Mouse (Mus musculus) embryonic stem cell, embryonic (primary cell): ENCODE measurements around the gene Fam234b.

Experiments used
- CTCF ChIA-PET, 4 experiments: fragments of 300-600 bp in 2 of 4; fragments of 350-600 bp in 2 of 4; sonication (Branson Sonifier 250); formaldehyde crosslinking; loops; one replicate each; lab custom pipeline; 2022; ENCODE audit warnings: inconsistent platforms in 2 of 4; lab: Charles Lee
- POLR2A ChIA-PET, 4 experiments: fragments of 300-600 bp in 2 of 4; fragments of 350-600 bp in 2 of 4; sonication (Branson Sonifier 250); formaldehyde crosslinking; loops; one replicate each; lab custom pipeline; 2022; ENCODE audit warnings: antibody characterized with exemption in 4 of 4, inconsistent platforms in 1 of 4; lab: Charles Lee

The Fam234b gene

GRCm38 (mm10) chr6:135168471-135168870, 29.3 kb upstream of the Fam234b start:
- POLR2A ChIA-PET = interaction anchor here (0.6 to 2.9 kb wide), 19 partner anchors 10 to 1297 kb away, joined by 3 to 15 read pairs (median 4); no protein-coding TSS in a partner anchor

GRCm38 (mm10) chr6:135169246-135169645, 28.5 kb upstream of the Fam234b start:
- ChIA-PET POLR2A (interaction anchor here in 1 of 4 experiments (2.4 to 2.9 kb wide), 2 partner anchors 11 to 19 kb away, joined by 15 read pairs; no protein-coding TSS in a partner anchor), CTCF (interaction anchor here in 1 of 4 experiments (0.6 to 1.7 kb wide), 2 partner anchors 19 to 68 kb away, joined by 6 read pairs; no protein-coding TSS in a partner anchor)

More at GRCm38 (mm10) chr6:135168471-135168870, 29.3 kb upstream of the Fam234b start:
- CTCF ChIA-PET = interaction anchor here in 3 of 4 experiments (0.6 to 1.7 kb wide), 5 partner anchors 18 to 249 kb away, joined by 3 to 6 read pairs (median 5); no protein-coding TSS in a partner anchor

- ChIA-PET CTCF (interaction anchor here in 2 of 4 experiments (0.7 to 1.1 kb wide), 4 partner anchors 23 to 246 kb away, joined by 3 to 4 read pairs (median 3); no protein-coding TSS in a partner anchor), POLR2A (interaction anchor here in 3 of 4 experiments (0.6 to 1.6 kb wide), 14 partner anchors 16 to 358 kb away, joined by 3 to 9 read pairs (median 3); partner anchors contain the start of genes Cdkn1b (in 1 of the 3), Ddx47 (in 1 of the 3), Fam234b (in 1 of the 3) and Hebp1 (in 1 of the 3))
These were observed 26.0 kb upstream of the Fam234b start for GRCm38 (mm10) chr6:135171736-135172135.

- POLR2A ChIA-PET = interaction anchor here in 1 of 4 experiments (0.9 kb wide), 1 partner anchor 9 kb away, joined by 3 read pairs; no protein-coding TSS in a partner anchor
- CTCF ChIA-PET = no interaction called here
These were observed 22.8 kb upstream of the Fam234b start for GRCm38 (mm10) chr6:135175014-135175413.

- ChIA-PET POLR2A (interaction anchor here in 2 of 4 experiments (0.5 to 1.4 kb wide), 5 partner anchors 10 to 548 kb away, joined by 3 to 4 read pairs (median 4); no protein-coding TSS in a partner anchor), CTCF (interaction anchor here in 1 of 4 experiments (0.5 to 0.7 kb wide), 2 partner anchors 74 to 1064 kb away, joined by 3 to 9 read pairs; no protein-coding TSS in a partner anchor)
These were observed 20.5 kb upstream of the Fam234b start for GRCm38 (mm10) chr6:135177271-135177670.

GRCm38 (mm10) chr6:135178599-135178998, 19.2 kb upstream of the Fam234b start:
- POLR2A ChIA-PET = interaction anchor here in 1 of 4 experiments (0.6 kb wide), 1 partner anchor 24 kb away, joined by 8 read pairs; no protein-coding TSS in a partner anchor
- CTCF ChIA-PET = interaction anchor here in 1 of 4 experiments (0.7 kb wide), 1 partner anchor 33 kb away, joined by 5 read pairs; no protein-coding TSS in a partner anchor

- POLR2A ChIA-PET = no interaction called here
- CTCF ChIA-PET = no interaction called here
These were observed 14.9 kb upstream of the Fam234b start for GRCm38 (mm10) chr6:135182925-135183324.

GRCm38 (mm10) chr6:135183961-135184360, 13.8 kb upstream of the Fam234b start:
- CTCF ChIA-PET = interaction anchor here in 2 of 4 experiments (0.5 to 0.6 kb wide), 2 partner anchors 19 to 102 kb away, joined by 3 read pairs; no protein-coding TSS in a partner anchor
- POLR2A ChIA-PET = interaction anchor here in 2 of 4 experiments (0.7 to 1.7 kb wide), 5 partner anchors 9 to 15 kb away, joined by 3 to 4 read pairs (median 3); partner anchors contain the start of genes Fam234b (in 1 of the 2) and Hebp1 (in 1 of the 2)

GRCm38 (mm10) chr6:135187076-135187917, 10.5 kb upstream of the Fam234b start:
- ChIA-PET POLR2A (interaction anchor here in 1 of 4 experiments (0.7 kb wide), 1 partner anchor 23 kb away, joined by 3 read pairs; no protein-coding TSS in a partner anchor), CTCF (interaction anchor here in 1 of 4 experiments (0.6 kb wide), 2 partner anchors 10 to 192 kb away, joined by 3 to 4 read pairs; partner anchors contain the start of genes Fam234b and Hebp1)

GRCm38 (mm10) chr6:135188629-135189028, 9.1 kb upstream of the Fam234b start:
- CTCF ChIA-PET = interaction anchor here in 1 of 4 experiments (0.6 to 0.9 kb wide), 2 partner anchors 112 to 241 kb away, joined by 3 read pairs; no protein-coding TSS in a partner anchor
- POLR2A ChIA-PET = interaction anchor here in 1 of 4 experiments (0.6 kb wide), 1 partner anchor 88 kb away, joined by 3 read pairs; no protein-coding TSS in a partner anchor

GRCm38 (mm10) chr6:135190122-135190521, 7.7 kb upstream of the Fam234b start:
- CTCF ChIA-PET = interaction anchor here in 2 of 4 experiments (0.5 to 0.6 kb wide), 2 partner anchors 34 kb away, joined by 3 read pairs; no protein-coding TSS in a partner anchor
- POLR2A ChIA-PET = interaction anchor here in 2 of 4 experiments (0.6 to 1.0 kb wide), 4 partner anchors 19 to 292 kb away, joined by 3 read pairs; partner anchors contain the start of genes Gpr19 (in 1 of the 2) and Gprc5a (in 1 of the 2)

- POLR2A ChIA-PET = interaction anchor here in 3 of 4 experiments (0.5 to 1.5 kb wide), 5 partner anchors 8 to 59 kb away, joined by 3 to 10 read pairs (median 4); no protein-coding TSS in a partner anchor
- CTCF ChIA-PET = interaction anchor here in 3 of 4 experiments (0.6 to 1.1 kb wide), 3 partner anchors 10 to 19 kb away, joined by 3 to 4 read pairs (median 3); no protein-coding TSS in a partner anchor
These were observed 5.9 kb upstream of the Fam234b start for GRCm38 (mm10) chr6:135191906-135192305.

GRCm38 (mm10) chr6:135192993-135193392, 4.8 kb upstream of the Fam234b start:
- POLR2A ChIA-PET = interaction anchor here in 2 of 4 experiments (1.0 to 2.1 kb wide), 5 partner anchors 15 to 153 kb away, joined by 3 to 5 read pairs (median 3); no protein-coding TSS in a partner anchor
- CTCF ChIA-PET = no interaction called here

- ChIA-PET CTCF (interaction anchor here in 1 of 4 experiments (0.6 kb wide), 1 partner anchor 95 kb away, joined by 3 read pairs; no protein-coding TSS in a partner anchor), POLR2A (interaction anchor here in 2 of 4 experiments (1.0 to 2.1 kb wide), 7 partner anchors 9 to 154 kb away, joined by 3 to 5 read pairs (median 3); no protein-coding TSS in a partner anchor)
These were observed 4.0 kb upstream of the Fam234b start for GRCm38 (mm10) chr6:135193733-135194132.

GRCm38 (mm10) chr6:135194907-135195306, 2.9 kb upstream of the Fam234b start:
- CTCF ChIA-PET = no interaction called here
- POLR2A ChIA-PET = interaction anchor here in 2 of 4 experiments (1.0 to 2.1 kb wide), 4 partner anchors 11 to 27 kb away, joined by 3 to 5 read pairs (median 4); no protein-coding TSS in a partner anchor

GRCm38 (mm10) chr6:135196707-135197106, 1.1 kb upstream of the Fam234b start:
- ChIA-PET POLR2A (interaction anchor here in 3 of 4 experiments (0.6 to 1.2 kb wide), 4 partner anchors 10 to 402 kb away, joined by 3 to 10 read pairs (median 7); no protein-coding TSS in a partner anchor), CTCF (interaction anchor here in 2 of 4 experiments (1.1 kb wide), 2 partner anchors 13 to 47 kb away, joined by 3 read pairs; no protein-coding TSS in a partner anchor)

- ChIA-PET CTCF (interaction anchor here in 3 of 4 experiments (0.7 to 1.1 kb wide), 4 partner anchors 11 to 47 kb away, joined by 3 read pairs; no protein-coding TSS in a partner anchor), POLR2A (interaction anchor here in 2 of 4 experiments (1.0 to 1.2 kb wide), 3 partner anchors 10 to 26 kb away, joined by 3 to 4 read pairs (median 3); no protein-coding TSS in a partner anchor)
These were observed 331 bp upstream of the Fam234b start for GRCm38 (mm10) chr6:135197446-135197845.
